Mouse (Mus musculus): ENCODE results near the gene C2cd4a.

- TF ChIP-seq CTCF (IDR thresholded peaks at IDR 0.05; ENCODE audit: low read depth) (no peak), EP300 (IDR thresholded peaks at IDR 0.05; ENCODE audit: low read depth) (no peak)
Measured at GRCm38 (mm10) chr9:67860273-67860672, 28.1 kb upstream of the C2cd4a start.

Data from heart, postnatal 0 days (tissue).